Mouse (Mus musculus): Measurements from ENCODE around the gene Myo1f.

DNA sequence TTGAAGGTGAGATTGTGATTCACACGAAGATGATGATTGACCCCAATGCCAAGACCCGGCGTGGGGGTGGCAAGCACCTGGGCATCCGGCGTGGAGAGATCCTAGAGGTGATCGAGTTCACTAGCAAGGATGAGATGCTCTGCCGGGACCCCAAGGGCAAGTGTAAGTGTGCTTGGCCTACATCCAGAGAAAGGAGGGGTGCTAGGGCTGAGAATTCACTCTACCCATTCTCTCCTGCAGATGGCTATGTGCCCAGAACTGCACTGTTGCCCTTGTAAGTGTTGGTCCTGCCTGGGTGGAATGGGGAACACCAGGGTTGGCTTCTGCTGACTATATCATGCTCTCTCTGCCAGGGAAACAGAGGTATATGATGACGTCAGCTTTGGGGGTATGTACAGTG lies 89.6 kb downstream of the Myo1f start:
- TF ChIP-seq POLR2A (IDR thresholded peaks at IDR 0.05; ENCODE audit: low read depth, low read length), result no peak
- TF ChIP-seq CTCF (IDR thresholded peaks at IDR 0.05; ENCODE audit: extremely low read depth, insufficient read depth, insufficient read length, insufficient replicate concordance), result no peak
